9 mouse cellular contexts compared by ENCODE assay signal in the genomic region with DNA sequence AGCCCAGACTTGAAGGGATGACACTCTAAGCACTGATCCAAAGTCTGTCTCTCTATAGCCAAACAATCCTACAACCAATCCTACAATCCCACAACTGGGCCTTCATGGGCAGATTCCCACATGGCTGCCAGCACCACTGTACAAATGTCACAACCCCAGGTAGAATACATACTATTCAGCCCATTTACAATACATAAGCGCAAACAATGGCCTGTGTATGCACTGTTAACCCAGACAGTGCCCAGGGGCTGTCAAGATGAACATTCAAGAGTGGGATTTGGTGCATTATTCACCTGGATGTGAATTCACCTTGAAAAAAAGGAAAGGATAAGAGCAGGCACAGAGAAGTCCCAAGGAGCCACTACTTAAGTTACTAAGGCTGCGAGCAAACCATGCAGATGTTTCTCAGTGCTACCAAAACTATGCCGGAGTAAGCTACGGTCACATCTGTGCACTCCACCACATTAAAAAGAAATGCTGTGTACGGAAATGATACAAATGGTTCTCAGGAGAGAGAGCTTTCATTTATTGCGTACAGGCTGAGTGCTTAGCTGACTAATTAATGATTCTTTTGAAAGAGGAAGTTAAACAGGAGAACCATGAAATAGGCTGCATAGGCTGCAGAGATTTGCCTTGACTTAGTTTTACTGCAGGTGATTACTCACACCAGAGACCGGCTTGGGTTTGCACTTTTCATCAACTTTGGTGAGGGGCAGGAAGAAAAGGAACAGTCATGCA.
A peak's percentile ranks its signal among the peaks of the same experiment; 100 is the strongest.
DNase-seq lines count a peak whose midpoint lies in the region; ATAC-seq lines count a peak whose summit lies in the region.
"Had no signal": no experiment of that assay in that cellular context is flagged by ENCODE, and none has a peak within 500 bp of the region (broad histone marks: within the 10 kb centered on the region; RNA-seq: fewer than 3 reads in every experiment).

No protein-coding gene starts in this region.

- intact Hi-C loops in heart, postnatal 14 days (cut with DNase I) = loop anchor here (5.0 kb wide), 1 partner anchor 130 kb away; no protein-coding TSS in a partner anchor

- no peaks in the 10 kb centered on the region for H3K27me3 ChIP-seq in heart, embryonic 14.5 days (ENCODE audit: control insufficient read depth, insufficient read depth, low read length)
- no peaks in the 10 kb centered on the region for H3K27me3 ChIP-seq in limb, embryonic 12.5 days

- peak overlapping the region; percentile 50 to 68; a peak in 3 of 4 replicates for H3K27ac ChIP-seq in heart, embryonic 14.5 days (replicated peaks in 1 of 2; ENCODE audit: control insufficient read depth in 1 of 2, insufficient read depth in 1 of 2, low read depth in 2 of 2, low read length in 2 of 2)
- peak overlapping the region; percentile 93 for H3K27ac ChIP-seq in brown adipose tissue, adult 24 weeks (replicated peaks; ENCODE audit: low read depth, low read length)
- peak overlapping the region; percentile 47; the same call in 1 of the 2 replicates for H3K27ac ChIP-seq in limb, embryonic 12.5 days

- H3K4me3 ChIP-seq in heart, embryonic 14.5 days (ENCODE audit: control insufficient read depth in 1 of 2, insufficient read depth in 1 of 2, low read depth in 1 of 2, low read length in 2 of 2) = no peak overlapping the region
- H3K4me3 ChIP-seq in brown adipose tissue, adult 24 weeks (ENCODE audit: insufficient read depth, low read depth, low read length) = no peak overlapping the region
- H3K4me3 ChIP-seq in limb, embryonic 12.5 days (replicated peaks) = no peak overlapping the region

- no peak for DNase-seq in heart, postnatal 14 days
- DNase-seq in 416B (ENCODE audit: low read depth) = peak; percentile 56
- no peak for DNase-seq in ovary, postnatal 36 days (ENCODE audit: low spot score)
- DNase-seq in urinary bladder, postnatal 36 days (ENCODE audit: low spot score in 2 of 2) = no peak
- DNase-seq in thymus, adult 18-20 months = no peak

- H3K9me3 ChIP-seq in heart, embryonic 14.5 days (ENCODE audit: control insufficient read depth, low read length) = no peaks in the 10 kb centered on the region
- no peaks in the 10 kb centered on the region for H3K9me3 ChIP-seq in limb, embryonic 12.5 days

- H3K36me3 ChIP-seq in heart, embryonic 14.5 days (ENCODE audit: control insufficient read depth, insufficient read depth, low read length) = no peaks in the 10 kb centered on the region
- H3K36me3 ChIP-seq in limb, embryonic 12.5 days = no peaks in the 10 kb centered on the region

- H3K4me2 ChIP-seq in heart, embryonic 14.5 days (ENCODE audit: low read length) = no peak overlapping the region
- no peak overlapping the region for H3K4me2 ChIP-seq in limb, embryonic 12.5 days

- H3K9ac ChIP-seq in heart, embryonic 14.5 days (ENCODE audit: low read length) = no peak overlapping the region
- H3K9ac ChIP-seq in limb, embryonic 12.5 days (replicated peaks) = no peak overlapping the region

- 86% methylated on average over 7 of the region's 7 CpGs for WGBS in heart, embryonic 14.5 days
- WGBS in limb, embryonic 12.5 days = 28% methylated on average over 7 of the region's 7 CpGs

- peaks cover 15 to 33% of the 10 kb centered on the region in 2 experiments for H3K4me1 ChIP-seq in heart, embryonic 14.5 days (ENCODE audit: control insufficient read depth in 2 of 2, insufficient read depth in 2 of 2, low read length in 2 of 2)
- peaks cover 11% of the 10 kb centered on the region for H3K4me1 ChIP-seq in brown adipose tissue, adult 24 weeks (ENCODE audit: control insufficient read depth, insufficient read depth, insufficient read length, low read length)
- peaks cover 47% of the 10 kb centered on the region for H3K4me1 ChIP-seq in limb, embryonic 12.5 days (replicated peaks)

- ATAC-seq in heart, embryonic 14.5 days (ENCODE audit: insufficient number of reproducible peaks, insufficient read depth, low FRiP score, low read depth) = no peak
- ATAC-seq in limb, embryonic 12.5 days (ENCODE audit: insufficient number of reproducible peaks, insufficient read depth, low FRiP score, low TSS enrichment, low read depth) = peak; percentile 32; the same call in 1 of the 2 replicates
- ATAC-seq: midbrain, embryonic 16.5 days had no signal
